Mouse (Mus musculus) small intestine, adult 2 months (tissue): ENCODE results near the gene Ugt1a8. TPM values are rescaled to one million over a fixed set of nuclear protein-coding genes. Genes with fewer than 3 reads are reported as not detected.
"Not testable (repeated sequence)": the region's sequence is repeated elsewhere in the genome, so short reads cannot be mapped to it uniquely, and the experiment has no call there.

Experiments used
- H3K27ac ChIP-seq: fragments of 200-500 bp; 2 replicates; pipeline ENCODE4 v1.5.1; 2012; ENCODE audit warnings: low read depth, low read length, control low read depth, inconsistent platforms; ENCODE audit not compliant: insufficient read depth
- H3K27me3 ChIP-seq: fragments of 200-500 bp; 2 replicates; pipeline ENCODE4 v1.6.1; 2012; ENCODE audit warnings: mild to moderate bottlenecking, moderate library complexity, low read length, inconsistent platforms; ENCODE audit not compliant: control insufficient read depth, insufficient read depth
- H3K36me3 ChIP-seq: fragments of 200-500 bp; 2 replicates; pipeline ENCODE4 v1.6.1; 2012; ENCODE audit warnings: mild to moderate bottlenecking, low read length, control low read depth, inconsistent platforms; ENCODE audit not compliant: control insufficient read depth, insufficient read depth
- H3K4me1 ChIP-seq: fragments of 200-500 bp; 2 replicates; pipeline ENCODE4 v1.6.1; 2012; ENCODE audit warnings: low read length, inconsistent platforms, mixed read lengths; ENCODE audit not compliant: control insufficient read depth, insufficient read depth, insufficient read length
- H3K4me3 ChIP-seq: fragments of 200-500 bp; 2 replicates; pipeline ENCODE4 v1.5.1; 2012; ENCODE audit warnings: low read depth, mild to moderate bottlenecking, control low read depth, inconsistent platforms, low read length, moderate library complexity
- CTCF ChIP-seq: fragments of 200-500 bp; IDR thresholded peaks from 2 replicates; pipeline ENCODE4 v1.5.1; 2012; ENCODE audit warnings: low read depth, mild to moderate bottlenecking, control low read depth, inconsistent platforms, low read length, moderate library complexity, mixed read lengths; ENCODE audit not compliant: insufficient replicate concordance, insufficient read length; ENCODE audit errors: extremely low read depth
- POLR2A ChIP-seq: fragments of 200-500 bp; IDR thresholded peaks from 2 replicates; pipeline ENCODE4 v1.6.1; 2012; ENCODE audit warnings: low read depth, mild to moderate bottlenecking, control low read depth, inconsistent platforms, low read length, moderate library complexity
- WGBS: fragments of 180-500 bp; shearing (Covaris S2); methylation state at CpG from one replicate; pipeline ENCODE4 v1.1.7; 2018; 5-methylcytosine and 5-hydroxymethylcytosine counted together
- polyA plus RNA-seq: library from polyadenylated mRNA; depleted of rRNA; stranded (reverse); fragments of >200 nt; gene quantifications from 2 replicates; pipeline ENCODE4 v1.2.3, GENCODE M21; 2012

Ugt1a8 gene
- polyA plus RNA-seq, 1 experiment = not detected

DNA sequence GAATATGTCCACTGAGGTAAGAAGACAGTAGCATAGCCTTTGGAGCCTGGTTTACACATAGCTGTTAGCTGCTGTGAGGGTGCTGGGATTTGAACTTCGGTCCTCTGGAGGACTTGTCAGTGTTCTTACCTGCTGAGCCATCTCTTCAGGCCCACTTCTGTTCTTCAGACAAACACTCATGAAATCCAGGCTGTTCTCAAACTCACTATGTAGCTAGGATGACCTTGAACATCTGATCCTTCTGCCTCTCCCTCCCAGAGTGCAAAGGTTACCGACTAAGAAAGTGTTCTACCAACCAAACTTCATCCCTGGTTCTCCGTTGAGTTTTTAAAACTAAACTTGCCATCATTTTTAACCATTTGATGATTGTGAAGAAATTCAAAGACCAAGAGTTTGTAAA lies 49.7 kb downstream of the Ugt1a8 start:
- TF ChIP-seq POLR2A (no peak), CTCF (no peak)
- 52% methylated on average over 3 of the region's 3 CpGs for WGBS
- Histone ChIP-seq H3K4me1 (peaks cover 16% of the 10 kb centered on the region; the same call in 1 of the 2 replicates), H3K4me3 (no peak overlapping the region), H3K27me3 (no peaks in the 10 kb centered on the region), H3K36me3 (no peaks in the 10 kb centered on the region; the same call in 1 of the 2 replicates), H3K27ac (no peak overlapping the region)

DNA sequence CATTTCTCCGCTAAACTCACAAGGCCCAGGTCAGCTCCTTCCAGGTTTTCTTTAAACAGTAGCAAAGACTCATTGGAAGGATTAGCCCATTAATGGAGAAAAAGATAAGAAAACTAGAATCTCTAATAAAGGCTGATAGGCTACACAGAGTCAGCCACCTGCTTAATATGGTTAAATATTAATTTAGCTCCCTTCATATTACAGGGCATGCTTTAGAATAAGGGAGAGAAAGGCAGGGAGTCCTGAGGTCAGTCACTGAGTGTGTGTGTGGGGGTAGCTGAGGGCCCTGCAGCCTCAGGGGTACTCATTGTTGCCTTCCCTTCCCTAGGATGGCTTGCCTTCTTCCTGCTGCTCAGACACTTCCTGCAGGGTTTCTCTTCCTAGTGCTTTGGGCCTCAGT lies 50.5 kb downstream of the Ugt1a8 start:
- no peak overlapping the region for H3K4me3 ChIP-seq
- TF ChIP-seq CTCF (no peak), POLR2A (no peak)
- peaks cover 16% of the 10 kb centered on the region; the same call in 1 of the 2 replicates for H3K4me1 ChIP-seq
- H3K36me3 ChIP-seq = no peaks in the 10 kb centered on the region; the same call in 1 of the 2 replicates
- no peak overlapping the region for H3K27ac ChIP-seq
- 40% methylated on average over 1 of the region's 1 CpGs for WGBS
- no peaks in the 10 kb centered on the region for H3K27me3 ChIP-seq

DNA sequence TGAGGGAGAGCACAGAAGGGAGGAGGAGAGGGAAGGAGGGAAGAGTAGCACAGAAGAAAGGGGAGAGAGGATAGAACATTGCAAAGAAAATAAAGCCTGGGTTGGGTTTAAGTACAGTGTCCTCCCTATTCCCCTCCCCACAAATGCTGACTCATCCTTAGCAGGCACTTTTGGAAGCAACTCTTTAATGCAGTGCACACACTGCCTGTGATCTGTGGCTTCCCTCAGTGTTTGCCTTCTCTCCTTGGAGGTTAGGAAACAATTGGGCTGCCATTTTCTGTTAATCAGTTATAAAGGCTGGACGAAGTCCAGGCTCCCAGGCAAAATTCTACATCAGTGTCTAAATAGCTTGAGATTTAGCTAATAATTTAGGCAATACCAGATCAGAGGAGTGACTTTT lies 52.9 kb downstream of the Ugt1a8 start:
- not testable (repeated sequence) for H3K36me3 ChIP-seq, H3K4me3 ChIP-seq, H3K27me3 ChIP-seq, H3K4me1 ChIP-seq
- 26% methylated on average over 1 of the region's 1 CpGs for WGBS
- 0 out of 2 replicates have a peak overlapping the region, but pooled peaks have one; percentile 15 for H3K27ac ChIP-seq

DNA sequence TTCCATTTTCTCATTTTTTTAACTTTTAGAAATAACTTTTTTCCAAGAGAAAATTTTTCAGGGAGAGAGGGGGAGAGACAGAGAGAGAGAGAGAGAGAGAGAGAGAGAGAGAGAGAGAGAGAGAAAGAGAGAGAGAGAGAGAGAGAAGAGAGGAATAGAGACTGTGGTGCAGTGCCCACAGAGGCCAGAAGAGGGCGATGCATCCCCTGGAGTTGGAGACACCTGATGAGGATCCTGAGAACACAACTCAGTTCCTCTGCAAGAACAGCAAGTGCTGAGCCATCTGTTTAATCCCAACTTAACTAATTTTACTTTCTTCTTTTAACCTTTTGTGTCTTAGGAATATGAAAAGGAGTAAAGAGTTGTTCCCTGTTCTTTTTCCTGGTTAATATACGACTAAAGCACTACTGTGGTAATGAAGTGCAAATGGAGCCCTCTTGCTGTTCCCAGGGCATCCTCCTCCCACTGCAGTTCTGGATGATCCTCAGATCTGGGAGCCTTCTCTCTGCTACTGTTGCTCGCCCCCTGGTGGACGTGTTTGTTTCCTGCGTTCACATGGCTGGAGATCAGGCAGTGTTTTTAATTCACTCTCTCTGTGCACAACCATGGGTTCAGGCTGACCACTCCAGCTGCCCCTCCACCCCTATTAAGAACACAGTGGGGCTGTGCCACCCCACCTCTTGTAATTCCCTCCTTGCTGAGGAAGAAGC lies 56.5 kb downstream of the Ugt1a8 start:
- not testable (repeated sequence) for H3K36me3 ChIP-seq, H3K27me3 ChIP-seq, H3K4me1 ChIP-seq, H3K4me3 ChIP-seq, H3K27ac ChIP-seq
- TF ChIP-seq CTCF = peak; percentile 38; the same call in 1 of the 2 replicates
- 6% methylated on average over 5 of the region's 5 CpGs for WGBS

DNA sequence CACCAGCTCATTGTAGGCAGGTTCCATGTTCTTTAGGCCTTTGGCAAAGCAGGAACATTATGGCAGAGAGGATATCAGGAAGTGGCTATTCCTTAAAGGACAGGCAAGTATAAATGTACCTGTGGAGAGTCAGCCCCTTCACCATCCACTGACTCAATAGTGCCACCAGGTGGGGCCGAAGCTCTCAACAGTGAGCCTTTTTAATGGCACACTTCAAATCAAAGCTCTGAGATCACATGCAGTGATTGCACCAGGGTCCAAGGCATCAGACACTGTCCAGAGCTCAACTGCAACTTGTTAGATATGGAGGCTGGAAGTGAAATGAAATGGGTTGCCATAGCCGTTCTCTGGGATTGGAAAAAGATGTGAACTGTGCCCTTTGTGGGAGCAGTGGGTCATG lies 57.7 kb downstream of the Ugt1a8 start:
- TF ChIP-seq CTCF = peak; percentile 27; the same call in 1 of the 2 replicates
- not testable (repeated sequence) for H3K4me1 ChIP-seq, H3K27me3 ChIP-seq, H3K4me3 ChIP-seq, H3K36me3 ChIP-seq, H3K27ac ChIP-seq
- WGBS = 62% methylated on average over 2 of the region's 2 CpGs

DNA sequence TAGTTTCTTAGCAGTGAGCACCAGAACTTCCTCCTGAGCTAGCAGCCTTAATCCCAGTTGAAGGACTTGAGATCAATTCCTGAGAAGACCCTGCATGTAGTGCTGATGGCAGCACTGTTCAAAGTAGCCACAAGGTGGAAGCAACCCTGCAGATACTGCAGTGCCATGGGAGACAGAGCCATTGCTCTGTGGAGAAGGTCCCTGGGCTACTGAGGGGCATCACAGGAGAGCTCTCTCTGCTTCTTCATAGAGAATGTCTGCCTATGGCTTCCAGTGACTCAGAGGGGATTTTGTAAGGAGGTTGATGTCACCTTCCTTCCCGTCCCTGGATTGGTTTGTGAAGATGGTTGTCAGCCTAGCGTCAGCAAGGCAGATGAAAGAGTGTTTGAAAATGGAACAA lies 62.5 kb downstream of the Ugt1a8 start:
- peak; percentile 12; the same call in 1 of the 2 replicates for TF ChIP-seq CTCF
- H3K27ac ChIP-seq, H3K36me3 ChIP-seq, H3K4me3 ChIP-seq, H3K4me1 ChIP-seq, H3K27me3 ChIP-seq: not testable (repeated sequence)
- 83% methylated on average over 2 of the region's 2 CpGs for WGBS

DNA sequence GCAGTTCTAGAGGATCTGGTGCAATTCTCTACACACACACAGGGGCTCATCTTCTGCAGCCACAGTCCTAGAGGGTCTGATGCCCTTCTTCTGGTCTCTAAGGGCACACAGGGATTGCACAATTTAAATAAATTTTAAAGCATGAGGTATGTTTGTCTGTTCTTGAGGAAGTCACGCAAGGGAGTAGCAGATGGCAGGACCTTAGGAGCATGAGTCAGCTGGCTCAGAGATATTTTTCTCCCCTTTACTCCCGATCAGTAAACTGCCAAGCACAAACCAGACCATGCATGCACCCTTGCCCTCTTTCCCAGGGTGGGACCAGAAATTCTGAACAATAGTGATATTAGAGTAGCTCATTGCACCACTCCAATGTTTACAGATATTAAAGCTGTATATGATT lies 70.8 kb downstream of the Ugt1a8 start:
- Histone ChIP-seq H3K27me3 (no peaks in the 10 kb centered on the region), H3K4me1 (peaks cover 4% of the 10 kb centered on the region; the same call in 1 of the 2 replicates), H3K27ac (no peak overlapping the region), H3K36me3 (no peaks in the 10 kb centered on the region; the same call in 1 of the 2 replicates), H3K4me3 (no peak overlapping the region)
- 26% methylated on average over 2 of the region's 2 CpGs for WGBS
- no peak for TF ChIP-seq CTCF

DNA sequence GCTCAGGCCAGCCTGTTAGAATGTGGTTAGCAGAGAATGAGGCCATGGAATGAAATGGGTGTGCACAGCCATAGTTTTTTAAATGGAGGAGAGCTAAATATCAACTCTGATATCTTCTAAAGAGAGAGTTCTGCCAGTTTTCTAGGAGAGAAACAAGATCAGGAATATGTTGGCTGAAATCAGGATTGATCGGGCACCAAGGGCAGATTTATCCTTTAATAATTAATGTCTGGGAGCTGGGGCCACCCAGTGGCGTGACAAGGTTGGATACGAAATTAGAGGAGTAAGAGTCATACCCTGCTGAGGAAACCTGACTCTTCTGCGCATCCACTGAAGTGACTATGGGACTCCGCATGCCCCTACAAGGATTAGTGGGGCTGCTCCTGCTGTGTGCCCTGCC lies 78.1 kb downstream of the Ugt1a8 start, which contains the start of gene Ugt1a5:
TSS of gene Ugt1a5 (plus strand) at position 302 of the 400 bp plus-strand sequence.
- 0 out of 2 replicates have a peak, but pooled peaks cover 2% of the 10 kb centered on the region for H3K4me1 ChIP-seq
- H3K4me3 ChIP-seq = no peak within 1 kb of the TSS
- H3K36me3 ChIP-seq = peaks cover 5% of the 10 kb centered on the region; the same call in 1 of the 2 replicates
- no peak within 1 kb of the TSS for H3K27ac ChIP-seq
- no peak for TF ChIP-seq CTCF
- TF ChIP-seq POLR2A = no peak
- WGBS = 89% methylated on average over 5 of the region's 5 CpGs
- H3K27me3 ChIP-seq = no peaks in the 10 kb centered on the region

DNA sequence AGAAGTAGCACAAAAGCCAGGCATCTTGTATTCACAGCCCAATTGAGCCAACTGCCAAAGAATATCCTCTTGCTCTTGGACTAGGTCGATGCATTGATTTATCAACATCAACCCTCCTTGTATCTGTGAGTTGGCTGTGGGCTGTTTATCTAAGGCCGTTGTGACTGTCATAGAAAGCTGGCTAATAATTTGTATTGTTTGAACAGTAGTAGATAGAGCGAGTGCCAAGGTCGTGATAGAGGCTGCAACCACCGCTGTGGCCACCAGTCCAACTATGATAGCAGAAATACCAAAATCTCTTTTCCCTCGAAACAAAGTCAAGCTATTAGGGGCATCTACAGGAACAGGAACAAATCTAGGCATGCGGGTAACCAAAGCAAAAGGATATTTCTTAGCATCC lies 84.6 kb downstream of the Ugt1a8 start:
- not testable (repeated sequence) for H3K27me3 ChIP-seq, H3K27ac ChIP-seq, H3K4me3 ChIP-seq, H3K36me3 ChIP-seq, H3K4me1 ChIP-seq
- WGBS = 48% methylated on average over 7 of the region's 7 CpGs
